Mouse (Mus musculus) gastrocnemius, adult 18-20 months (tissue): ENCODE measurements around the gene Dhx37. TPM values are rescaled to one million over a fixed set of nuclear protein-coding genes. Genes with fewer than 3 reads are reported as not detected.
"Not testable (repeated sequence)": the region's sequence is repeated elsewhere in the genome, so short reads cannot be mapped to it uniquely, and the experiment has no call there.

Source experiments
- DNase-seq: peaks from one replicate; pipeline ENCODE4 v3.0.0; 2021; ENCODE audit warnings: low spot score
- total RNA-seq, 2 experiments: library from RNA; stranded (reverse); gene quantifications; 2 replicates each; pipeline ENCODE4 v1.2.3; 2021

Dhx37 gene
- total RNA-seq, 2 experiments from 2014 or later, result 4.5 to 5.1 TPM

DNA sequence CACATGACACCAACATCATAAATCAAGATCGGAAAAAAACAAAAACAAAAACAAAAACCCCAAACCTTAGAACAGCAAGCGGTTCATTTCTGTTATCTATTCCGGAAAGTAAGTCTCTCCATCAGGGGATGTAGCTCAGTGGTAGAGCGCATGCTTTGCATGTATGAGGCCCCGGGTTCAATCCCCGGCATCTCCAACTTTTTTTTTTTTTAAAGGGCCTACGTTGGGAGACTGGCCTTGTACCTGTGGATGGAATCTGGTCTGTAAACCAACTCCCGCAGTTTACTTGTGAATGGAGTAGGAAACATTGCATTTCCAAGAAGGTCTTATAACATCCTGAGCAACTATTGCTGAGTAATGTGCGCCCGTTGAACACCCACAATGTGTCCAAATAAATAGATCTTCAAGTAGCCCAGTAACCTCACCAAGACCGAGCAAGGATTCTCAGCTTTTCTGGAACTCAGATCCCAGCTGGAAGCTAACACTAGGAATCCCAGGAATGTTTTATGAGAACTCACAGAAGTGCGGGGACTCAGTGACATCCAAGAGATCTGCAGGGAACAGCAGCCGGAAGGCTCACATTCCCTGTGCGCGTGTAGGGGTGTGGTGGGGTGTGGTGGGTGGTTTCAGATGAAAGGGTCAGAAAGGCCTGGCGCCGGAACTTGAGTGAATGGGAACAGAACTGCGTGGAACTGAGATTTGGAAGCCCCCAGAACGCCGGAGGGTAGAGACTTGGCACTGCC, 24.4 kb downstream of the Dhx37 start:
- DNase-seq, result peak; percentile 34

DNA sequence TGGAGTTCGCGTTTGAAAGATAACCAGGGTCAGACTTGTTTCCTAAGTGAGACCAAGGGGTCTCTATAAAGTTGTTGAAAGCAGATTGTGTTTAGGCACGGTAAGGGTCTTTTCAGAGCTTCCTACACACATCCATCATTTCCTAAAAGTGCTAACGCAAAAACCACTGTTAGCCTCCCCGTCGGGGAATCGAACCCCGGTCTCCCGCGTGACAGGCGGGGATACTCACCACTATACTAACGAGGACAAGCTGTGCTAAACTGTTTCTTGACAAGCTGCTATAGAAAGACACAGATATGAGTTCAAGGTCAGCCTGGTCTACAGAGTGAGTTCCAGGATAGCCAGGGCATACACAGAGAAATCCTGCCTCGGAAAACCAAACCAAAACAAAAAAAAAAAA, 25.1 kb downstream of the Dhx37 start:
- DNase-seq, result peak; percentile 81

DNA sequence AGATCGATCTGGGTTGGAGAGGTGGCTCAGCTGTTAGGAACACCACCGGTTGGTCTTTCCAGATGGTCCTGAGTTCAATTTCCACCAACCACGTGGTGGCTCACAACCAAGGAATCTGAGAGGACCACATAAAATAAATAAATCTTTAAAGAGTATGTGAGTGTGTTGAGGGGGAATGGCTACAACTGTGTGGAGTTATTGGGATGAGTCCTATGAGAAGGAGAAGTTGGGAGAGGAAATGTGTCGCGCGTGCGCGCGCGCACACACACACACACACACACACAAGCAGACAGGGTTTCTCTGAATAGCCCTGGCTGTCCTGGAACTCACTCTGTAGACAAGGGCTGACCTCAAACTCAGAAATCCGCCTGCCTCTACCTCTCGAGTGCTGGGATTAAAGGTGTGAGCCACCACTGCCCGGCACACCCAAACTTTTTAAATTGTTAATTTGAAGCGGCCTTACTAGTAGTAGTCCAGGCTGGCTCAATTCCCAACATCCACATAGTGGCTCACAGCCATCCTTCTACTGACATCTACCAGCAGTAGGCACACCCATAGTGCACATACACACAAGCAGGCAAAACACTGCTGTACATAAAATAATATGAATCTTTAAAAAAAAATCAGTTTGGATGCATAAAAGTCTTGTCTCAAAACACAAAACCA, 25.9 kb downstream of the Dhx37 start:
- DNase-seq, result no peak

DNA sequence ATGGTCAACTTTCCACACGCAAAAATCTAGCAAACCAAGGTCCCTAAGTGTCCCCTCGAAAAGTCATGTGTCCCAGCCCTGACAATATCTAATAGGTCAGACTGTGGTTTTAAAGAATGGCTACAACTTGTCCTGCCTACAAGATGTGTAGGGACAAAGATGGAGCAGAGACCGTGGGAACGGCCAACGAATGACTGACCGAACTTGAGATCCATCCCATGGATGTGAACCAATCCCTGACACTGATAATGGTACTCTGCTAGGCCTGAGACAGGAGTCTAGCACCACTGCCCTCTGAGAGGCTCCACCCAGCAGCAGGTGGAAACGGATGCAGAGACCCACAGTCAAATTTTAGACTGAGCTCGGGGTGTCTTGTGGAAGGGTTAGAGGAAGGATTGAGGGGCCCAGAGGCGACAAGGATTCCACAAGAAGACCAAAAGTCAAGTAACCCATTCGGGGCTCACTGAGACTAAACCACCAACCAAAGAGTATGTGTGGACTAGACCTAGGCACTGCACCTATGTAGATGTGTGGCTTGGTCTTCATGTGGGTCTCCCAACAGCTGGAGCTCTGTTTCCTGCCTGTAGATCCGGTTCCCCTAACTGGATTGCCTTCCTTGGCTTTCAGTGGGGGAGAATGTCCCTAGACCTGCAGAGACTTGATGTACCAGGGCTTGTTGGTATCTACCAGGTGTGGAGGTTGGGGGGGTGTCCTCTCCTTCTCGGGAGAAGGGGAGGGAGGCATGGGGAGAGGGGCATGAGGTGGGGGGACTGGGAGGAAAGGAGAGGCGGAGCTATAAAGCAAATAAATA, 26.7 kb downstream of the Dhx37 start:
- DNase-seq, result no peak

DNA sequence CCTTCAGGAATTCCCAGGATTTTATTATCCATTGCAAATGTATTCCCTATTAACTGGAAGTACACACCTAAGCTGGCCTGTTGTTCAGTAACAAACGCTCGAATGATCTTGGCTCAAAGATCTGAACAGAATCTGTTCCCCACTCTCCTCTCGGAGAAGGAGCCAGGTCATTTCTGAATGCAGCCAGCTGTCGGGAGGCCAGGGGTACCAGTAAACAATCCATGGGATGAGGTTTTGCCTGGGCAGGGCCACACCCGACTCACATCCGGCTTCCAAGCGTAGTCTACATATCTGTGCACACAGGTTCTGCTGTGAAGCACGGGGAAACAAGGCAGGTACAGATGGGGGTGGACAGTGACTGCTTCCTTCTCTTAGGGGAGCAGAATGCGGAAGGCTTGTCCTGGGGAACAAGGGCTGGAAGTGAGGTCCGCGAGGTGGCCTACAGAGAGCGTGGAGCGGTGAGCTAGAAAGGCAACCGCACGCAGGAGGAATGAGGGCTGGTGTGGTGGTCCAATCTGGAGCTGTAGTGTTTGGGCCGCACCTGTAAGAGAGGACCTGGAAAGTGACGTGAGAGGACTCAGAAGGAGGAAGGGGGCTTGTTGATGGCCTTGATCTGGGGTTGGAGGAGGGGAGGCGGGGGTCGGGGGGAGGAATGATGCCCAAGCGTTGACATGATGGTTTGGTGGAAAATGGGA, 27.5 kb downstream of the Dhx37 start:
- DNase-seq, result peak; percentile 61

DNA sequence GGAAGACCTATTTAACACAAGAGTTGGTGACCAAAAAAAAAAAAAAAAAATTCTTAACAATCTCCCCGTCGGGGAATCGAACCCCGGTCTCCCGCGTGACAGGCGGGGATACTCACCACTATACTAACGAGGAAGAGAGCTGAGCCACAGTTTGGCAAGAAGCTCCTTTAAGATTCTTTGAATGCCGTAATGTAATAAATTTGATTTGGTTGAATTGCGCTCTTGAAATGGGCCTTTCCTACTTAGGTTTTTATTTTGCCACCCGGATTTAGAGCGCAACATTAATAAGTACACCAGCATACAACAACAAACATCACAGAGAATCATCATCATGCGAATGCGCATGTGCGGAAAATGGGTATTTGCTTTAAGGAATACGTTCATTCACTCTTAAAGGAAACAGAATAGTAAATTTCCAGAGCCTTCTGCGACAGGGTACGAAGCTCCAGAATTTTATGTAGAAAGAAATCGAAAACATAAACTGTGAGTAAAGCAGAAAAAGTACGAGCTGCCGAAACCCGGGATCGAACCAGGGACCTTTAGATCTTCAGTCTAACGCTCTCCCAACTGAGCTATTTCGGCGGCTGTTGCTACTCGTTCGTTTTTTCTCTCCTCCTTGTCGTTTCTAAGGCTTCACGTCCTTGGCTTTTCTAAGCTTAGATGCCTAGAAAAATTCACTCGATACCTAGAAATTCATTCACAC, 28.2 kb downstream of the Dhx37 start:
- DNase-seq, result peak; percentile 87

DNA sequence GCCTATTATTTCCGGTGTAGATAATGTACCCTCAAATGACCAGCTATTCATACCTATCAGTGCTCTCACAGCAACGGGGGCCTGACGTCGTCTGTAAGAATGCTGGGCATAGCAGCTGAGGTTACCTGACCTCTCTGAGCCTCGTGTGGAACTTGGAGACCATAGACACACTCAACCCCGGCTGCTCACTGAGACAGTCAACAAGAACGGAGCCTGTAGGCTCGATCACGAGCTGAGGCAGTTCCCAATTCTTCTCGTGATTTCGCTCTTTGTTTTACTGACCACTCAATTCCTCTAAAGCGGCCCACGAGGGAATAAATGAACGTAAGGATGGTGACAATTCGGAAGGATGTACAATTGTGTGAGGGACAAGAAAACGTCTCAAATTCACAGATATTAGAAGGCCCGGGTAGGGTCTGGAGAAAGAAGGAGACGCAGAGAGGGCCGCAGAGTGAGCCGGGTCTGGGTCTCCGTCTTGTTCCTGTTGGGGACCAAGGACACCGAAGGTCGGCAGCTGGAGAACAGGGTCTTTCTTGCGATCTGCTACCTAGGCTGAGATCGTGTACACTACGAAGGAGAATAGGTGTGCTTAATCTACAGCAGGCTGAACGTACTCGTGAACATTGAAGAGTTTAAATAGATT, 28.9 kb downstream of the Dhx37 start:
- peak; percentile 59 for DNase-seq

DNA sequence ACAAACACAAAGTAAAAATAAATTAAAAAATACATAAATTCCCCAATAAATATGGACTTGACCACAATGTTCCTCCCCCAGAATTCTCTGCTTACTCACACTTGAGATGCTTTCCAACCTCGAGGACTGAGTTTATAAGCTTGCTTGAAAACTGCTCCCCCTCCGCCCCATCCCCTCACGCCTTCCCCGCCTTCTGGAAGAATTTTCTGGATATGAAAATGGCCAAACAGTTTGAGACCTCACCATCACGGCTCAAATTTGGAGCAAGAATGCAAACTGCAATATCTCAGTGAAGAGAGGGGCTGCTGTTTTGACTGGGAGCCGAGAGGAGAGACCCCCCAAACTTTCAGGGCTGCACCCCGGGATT, 29.4 kb downstream of the Dhx37 start:
- no peak for DNase-seq

DNA sequence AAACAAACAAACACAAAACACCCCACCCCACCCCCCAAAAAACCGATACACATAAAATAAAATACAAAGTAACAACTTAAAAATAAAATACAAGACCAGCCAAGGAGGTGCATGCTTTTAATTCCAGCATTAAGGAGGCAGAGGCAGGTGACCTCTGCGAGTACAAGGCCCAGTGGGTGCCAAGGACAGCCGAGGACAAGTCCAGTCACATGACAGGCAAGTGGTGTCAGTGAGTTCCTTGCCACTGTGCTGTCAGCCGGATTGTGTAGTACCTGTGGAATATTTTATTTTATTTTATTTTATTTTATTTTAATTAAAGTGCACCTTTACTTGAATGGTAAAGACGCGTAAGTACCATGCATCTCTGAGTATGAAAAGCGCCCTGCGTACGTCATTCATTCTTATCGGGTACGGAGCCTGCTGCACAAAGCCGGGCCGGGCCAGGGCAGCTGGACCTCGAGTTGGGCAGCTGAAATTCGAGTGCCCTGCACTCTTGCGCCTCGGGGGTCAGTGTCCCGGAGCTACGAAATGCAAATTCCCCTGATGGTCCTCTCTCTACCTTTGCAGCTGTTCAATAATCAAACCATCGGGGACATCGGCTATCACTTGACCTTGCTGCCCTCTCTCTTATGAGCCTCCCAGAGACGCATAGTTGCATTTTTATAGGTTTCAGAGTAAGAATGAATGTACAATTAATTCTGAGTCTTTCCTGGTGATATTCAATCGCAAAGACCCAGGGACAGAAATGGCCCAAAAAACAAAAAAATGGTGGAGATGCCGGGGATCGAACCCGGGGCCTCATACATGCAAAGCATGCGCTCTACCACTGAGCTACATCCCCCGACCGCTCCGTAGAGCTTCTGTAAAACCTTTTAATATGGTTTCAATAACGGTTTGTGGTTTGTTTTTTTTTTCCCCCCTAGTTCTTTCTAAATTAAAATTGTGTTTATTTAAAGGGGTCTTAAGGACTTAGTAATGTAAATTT, 30.1 kb downstream of the Dhx37 start:
- peak; percentile 63 for DNase-seq

DNA sequence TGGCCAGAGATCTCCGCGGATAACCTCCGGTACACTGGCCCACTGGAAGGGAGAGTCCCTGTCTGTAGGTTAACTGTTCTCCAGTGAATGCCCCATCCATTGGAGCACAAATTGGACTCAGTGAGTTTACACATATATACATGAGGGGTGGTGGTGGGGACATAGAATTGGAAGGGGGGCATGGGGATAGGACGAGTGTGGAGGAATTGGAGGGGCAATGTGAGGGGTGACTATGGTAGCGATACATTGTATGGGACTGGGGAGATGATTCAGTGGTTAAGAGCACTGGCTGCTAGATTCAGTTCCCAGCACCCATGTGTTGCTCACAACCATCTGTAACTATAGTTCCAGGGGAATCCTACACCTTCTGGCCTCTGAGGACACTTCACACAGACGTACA, 30.9 kb downstream of the Dhx37 start:
- no peak for DNase-seq

DNA sequence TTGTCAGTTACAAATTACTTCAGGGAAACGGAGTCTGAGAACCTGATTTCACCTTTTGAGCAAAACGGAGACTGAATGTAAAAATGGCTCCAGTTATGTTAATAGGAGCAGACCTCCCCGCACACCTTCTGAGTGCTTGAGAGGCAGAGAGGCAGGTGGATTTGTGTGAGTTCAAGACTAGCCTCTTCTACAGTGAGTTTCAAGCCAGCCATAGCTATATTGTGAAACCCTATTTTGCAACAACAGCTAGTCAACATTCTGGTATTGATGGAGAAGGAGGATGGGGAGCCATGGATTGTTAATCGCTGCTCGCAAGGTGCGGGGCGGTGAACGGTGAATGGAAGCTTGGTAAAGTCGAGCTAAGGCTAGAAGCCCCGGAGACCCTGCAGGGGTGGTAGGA, 31.4 kb downstream of the Dhx37 start:
- DNase-seq, result no peak

DNA sequence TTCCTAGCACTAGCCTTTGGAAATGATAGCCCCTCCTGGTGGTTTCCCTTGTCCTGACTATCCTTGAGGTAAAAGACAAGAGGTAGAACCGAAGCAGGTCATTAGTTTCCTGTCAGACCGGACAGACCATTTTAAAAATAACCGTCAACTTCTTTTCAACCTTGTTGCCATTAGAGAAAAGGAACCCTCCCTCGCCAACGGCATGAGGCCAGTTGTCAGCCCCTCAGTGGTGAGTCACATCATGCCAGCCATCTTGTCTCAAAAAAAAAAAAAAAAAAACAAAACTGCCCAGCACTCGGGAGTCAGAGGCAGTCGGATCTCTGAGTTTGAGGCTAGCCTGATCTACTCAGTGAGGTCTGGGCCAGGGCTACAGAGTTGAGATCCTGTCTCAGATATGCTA, 33.0 kb downstream of the Dhx37 start:
- DNase-seq, result no peak

DNA sequence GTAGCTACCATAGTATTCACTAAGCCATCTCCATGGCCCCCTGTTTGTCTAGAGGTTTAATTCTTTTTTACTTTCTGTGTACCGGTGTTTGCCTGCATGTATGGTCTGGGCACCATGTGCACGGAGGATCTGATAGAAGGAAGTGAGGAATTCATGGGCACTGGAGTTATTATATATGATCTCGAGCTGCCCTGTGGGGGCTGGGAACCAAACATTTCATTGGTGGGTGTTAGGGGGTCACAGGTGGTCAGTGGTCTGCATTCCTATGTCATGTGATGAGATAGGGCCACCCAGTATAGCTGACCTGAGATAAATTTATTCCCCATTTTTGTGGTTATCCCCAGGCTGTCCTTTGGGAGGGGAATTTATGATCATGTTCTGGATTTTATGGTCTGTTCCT, 38.9 kb downstream of the Dhx37 start:
- DNase-seq, result no peak

DNA sequence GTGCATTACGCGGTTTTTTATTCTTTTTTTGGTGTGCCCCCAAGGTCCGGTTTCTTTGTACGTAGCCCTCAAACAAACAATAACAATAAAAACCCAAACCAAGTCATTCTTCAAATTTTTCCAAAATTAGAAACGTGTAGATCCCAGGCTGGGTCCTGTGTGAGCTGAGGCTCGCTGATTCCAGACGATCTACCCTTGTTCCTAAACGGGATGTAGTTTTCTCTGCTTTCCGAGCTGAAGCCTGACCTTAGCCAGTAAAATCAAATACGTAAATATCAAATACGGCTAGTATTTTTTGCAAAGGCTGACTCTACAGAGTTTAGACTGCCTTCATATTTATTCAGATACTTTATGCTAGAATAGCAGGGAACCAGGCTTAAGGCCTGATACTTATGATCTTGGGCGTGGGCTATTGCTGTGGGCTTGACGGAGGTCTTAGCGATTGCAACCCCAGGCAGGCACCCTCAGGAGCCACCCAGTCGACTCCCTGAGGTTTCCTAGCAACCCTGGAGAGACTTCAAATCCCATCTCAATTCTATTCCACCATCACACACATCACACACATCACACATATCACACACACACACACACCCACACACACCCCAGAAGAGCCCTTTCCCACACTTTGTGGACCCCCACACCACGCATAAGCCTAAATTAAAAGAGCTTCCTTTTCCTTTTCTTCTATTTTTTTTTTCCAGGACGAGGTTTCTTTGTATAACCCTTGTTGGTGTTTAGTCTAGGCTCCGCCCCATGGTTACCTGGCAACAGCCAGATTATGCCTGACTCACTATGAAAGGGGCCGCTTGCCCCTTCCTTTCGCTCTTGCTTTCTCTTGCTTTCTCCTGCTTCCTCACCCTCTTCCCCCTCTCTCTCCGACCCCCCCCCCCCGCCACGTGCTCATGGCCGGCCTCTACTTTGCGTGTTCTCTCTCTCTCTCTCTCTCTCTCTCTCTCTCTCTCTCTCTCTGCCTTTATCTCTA, 40.0 kb downstream of the Dhx37 start:
- DNase-seq, result peak; percentile 80

DNA sequence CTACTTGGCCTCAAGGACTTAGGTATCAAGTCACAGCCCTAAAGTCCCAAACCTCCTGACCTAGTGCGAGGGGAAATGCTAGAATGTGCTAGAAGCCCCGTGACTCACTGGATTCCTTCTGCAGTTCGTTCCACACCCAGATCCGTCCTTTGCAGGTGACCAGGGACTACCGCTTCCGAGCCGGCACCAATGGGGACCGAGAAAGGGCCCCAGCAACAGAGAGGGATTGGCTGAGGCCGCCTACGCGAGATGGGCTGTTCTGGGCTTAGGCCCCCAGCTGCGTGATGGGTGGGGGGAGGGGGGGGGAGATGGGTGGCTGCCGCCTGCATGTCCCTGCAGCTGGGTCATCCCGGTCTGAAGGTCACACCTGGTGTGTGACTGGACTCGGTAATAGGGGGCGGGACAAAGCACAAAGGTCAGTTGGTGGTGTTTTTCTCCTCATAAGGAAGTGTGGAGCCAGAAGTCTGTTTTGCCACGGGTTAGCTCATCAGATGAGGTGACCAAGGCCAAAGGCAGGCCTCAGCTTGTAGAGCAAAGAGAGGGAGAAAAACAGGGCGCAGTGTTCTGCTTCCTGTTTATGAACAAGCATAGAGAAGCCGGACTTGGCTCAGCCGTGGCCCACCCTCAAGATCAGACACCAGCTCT, 40.8 kb downstream of the Dhx37 start:
- peak; percentile 99 for DNase-seq

DNA sequence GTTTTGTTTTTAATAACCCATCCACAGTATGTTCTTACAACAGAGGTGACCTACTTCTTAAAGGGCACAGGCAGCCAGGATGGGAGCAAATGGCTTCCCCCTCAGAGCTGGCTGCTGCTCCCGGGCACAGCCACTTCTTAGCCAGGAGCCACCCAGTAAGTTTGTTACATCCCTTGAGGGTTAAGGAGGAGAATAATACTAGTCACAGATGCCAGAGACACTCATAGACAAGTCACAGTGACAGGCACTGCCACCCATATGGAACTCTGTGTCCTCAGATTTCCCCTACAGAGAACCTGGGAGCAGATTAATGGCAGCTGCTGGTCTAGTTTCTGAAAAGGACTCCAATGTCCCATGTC, 41.3 kb downstream of the Dhx37 start:
- no peak for DNase-seq

DNA sequence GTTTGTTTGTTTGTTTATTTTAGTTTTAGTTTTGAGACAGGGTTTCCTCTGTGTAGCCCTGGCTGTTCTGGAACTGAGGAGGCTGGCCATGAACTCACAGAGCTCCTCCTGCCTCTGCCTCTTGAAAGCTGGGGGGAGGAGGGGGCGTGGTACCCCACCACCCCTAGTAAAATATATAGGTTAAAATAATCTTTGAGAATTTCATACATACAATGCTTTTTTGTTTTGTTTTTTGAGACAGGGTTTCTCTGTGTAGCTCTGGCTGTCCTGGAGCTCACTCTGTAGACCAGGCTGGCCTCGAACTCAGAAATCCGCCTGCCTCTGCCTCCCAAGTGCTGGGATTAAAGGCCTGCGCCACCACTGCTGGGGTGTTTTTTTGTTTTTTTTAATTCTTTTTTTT, 41.7 kb downstream of the Dhx37 start:
- DNase-seq, result not testable (repeated sequence)

DNA sequence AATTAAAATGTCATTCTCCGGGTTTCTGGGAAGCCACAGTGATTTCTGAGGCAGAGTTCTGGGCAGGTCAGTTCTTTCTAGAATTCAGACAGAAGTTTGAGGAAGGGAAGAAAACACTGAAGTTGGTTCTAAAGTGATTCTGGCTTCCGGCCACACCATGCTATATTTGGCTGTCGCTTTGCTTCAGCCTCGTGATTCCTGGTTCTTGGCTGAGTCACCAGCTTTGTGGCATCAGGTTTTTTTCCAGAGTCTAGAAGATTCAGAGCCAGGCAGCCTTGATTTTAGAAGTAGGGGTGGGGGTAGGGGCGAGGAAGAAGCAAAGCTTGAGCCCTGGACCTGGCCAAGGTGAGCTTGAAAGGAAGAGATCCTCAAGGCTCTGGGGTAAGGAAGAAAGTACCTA, 42.3 kb downstream of the Dhx37 start:
- DNase-seq, result peak; percentile 88
